Comparison of ENCODE assay signal across 22 mouse cellular contexts in the genomic region with DNA sequence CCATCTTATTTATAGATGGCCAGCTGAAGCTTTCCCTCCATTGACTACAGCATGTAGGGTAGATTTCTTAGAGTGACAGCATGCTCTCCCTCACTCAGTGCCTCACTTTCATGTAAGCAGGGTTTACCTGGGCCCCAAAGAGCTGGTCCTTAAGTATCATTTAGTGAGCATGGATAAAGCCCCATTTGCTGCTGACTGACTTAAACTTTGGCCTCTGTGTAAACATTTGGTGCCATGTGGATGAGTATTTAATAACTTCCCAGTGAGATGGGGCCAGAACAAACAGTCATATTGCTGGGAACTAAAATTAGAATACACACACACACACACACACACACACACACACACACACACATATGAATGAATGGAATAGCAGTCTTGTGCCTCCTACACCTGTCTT.
A peak's percentile ranks its signal among the peaks of the same experiment; 100 is the strongest.
DNase-seq lines count a peak whose midpoint lies in the region; ATAC-seq and TF ChIP-seq lines count a peak whose summit lies in the region.
"Had no signal": no experiment of that assay in that cellular context is flagged by ENCODE, and none has a peak within 500 bp of the region (broad histone marks: within the 10 kb centered on the region; RNA-seq: fewer than 3 reads in every experiment).

No protein-coding gene starts in this region.

- H3K4me2 ChIP-seq in intestine, embryonic 15.5 days (replicated peaks) = no peak overlapping the region
- H3K4me2 ChIP-seq in intestine, embryonic 16.5 days (ENCODE audit: low read depth, low read length) = no peak overlapping the region
- H3K4me2 ChIP-seq in intestine, postnatal 0 days (replicated peaks; ENCODE audit: low read depth) = no peak overlapping the region

- H3K4me1 ChIP-seq in intestine, embryonic 15.5 days (replicated peaks) = no peaks in the 10 kb centered on the region
- no peaks in the 10 kb centered on the region for H3K4me1 ChIP-seq in intestine, embryonic 16.5 days (ENCODE audit: control insufficient read depth, insufficient read depth, low read length)
- no peaks in the 10 kb centered on the region for H3K4me1 ChIP-seq in intestine, postnatal 0 days (replicated peaks; ENCODE audit: control insufficient read depth, insufficient read depth, low read length)
- no peaks in the 10 kb centered on the region for H3K4me1 ChIP-seq in hindbrain, embryonic 10.5 days (replicated peaks)

- no peak overlapping the region for H3K4me3 ChIP-seq in intestine, embryonic 15.5 days (replicated peaks)
- H3K4me3 ChIP-seq in intestine, embryonic 16.5 days (ENCODE audit: low read length) = no peak overlapping the region
- no peak overlapping the region for H3K4me3 ChIP-seq in intestine, postnatal 0 days (ENCODE audit: low read depth, low read length)
- no peak overlapping the region for H3K4me3 ChIP-seq in hindbrain, embryonic 10.5 days

- no peak overlapping the region for H3K27ac ChIP-seq in intestine, embryonic 15.5 days
- H3K27ac ChIP-seq in intestine, embryonic 16.5 days (ENCODE audit: low read length) = no peak overlapping the region
- no peak overlapping the region for H3K27ac ChIP-seq in intestine, postnatal 0 days (ENCODE audit: low read depth, low read length)
- H3K27ac ChIP-seq in hindbrain, embryonic 10.5 days = no peak overlapping the region

- no peaks in the 10 kb centered on the region for H3K36me3 ChIP-seq in intestine, embryonic 15.5 days
- H3K36me3 ChIP-seq in intestine, embryonic 16.5 days (ENCODE audit: control insufficient read depth, insufficient read depth, low read length) = no peaks in the 10 kb centered on the region
- no peaks in the 10 kb centered on the region for H3K36me3 ChIP-seq in intestine, postnatal 0 days (ENCODE audit: control insufficient read depth, insufficient read depth)
- no peaks in the 10 kb centered on the region for H3K36me3 ChIP-seq in hindbrain, embryonic 10.5 days
- H3K36me3 ChIP-seq: G1E had no signal

- peak; percentile 3 for DNase-seq in large intestine, adult 2 months (ENCODE audit: low read depth, low spot score)
- no peak for DNase-seq in hindbrain, embryonic 10.5 days (ENCODE audit: low spot score)
- no peak for DNase-seq in cerebellum, postnatal 14 days
- DNase-seq in layer of hippocampus, postnatal 25 days (ENCODE audit: extremely low spot score in 1 of 2, low spot score in 1 of 2) = no peak
- DNase-seq: adrenal gland, adult 2 months; adrenal gland, adult 8-10 months; adrenal gland, postnatal 10 days; adrenal gland, postnatal 14 days; adrenal gland, postnatal 25 days; adrenal gland, postnatal 36 days; B cell, adult 2 months; cerebellum, adult 11 months; cerebellum, adult 11-12 months; cerebellum, adult 18-20 months had no signal

- H3K9me3 ChIP-seq in intestine, embryonic 15.5 days = no peaks in the 10 kb centered on the region
- no peaks in the 10 kb centered on the region for H3K9me3 ChIP-seq in intestine, embryonic 16.5 days (ENCODE audit: control insufficient read depth, low read length)
- H3K9me3 ChIP-seq in intestine, postnatal 0 days (ENCODE audit: control insufficient read depth) = no peaks in the 10 kb centered on the region
- H3K9me3 ChIP-seq in hindbrain, embryonic 10.5 days = no peaks in the 10 kb centered on the region
- H3K9me3 ChIP-seq: G1E had no signal

- H3K27me3 ChIP-seq in intestine, embryonic 15.5 days (replicated peaks) = no peaks in the 10 kb centered on the region
- no peaks in the 10 kb centered on the region for H3K27me3 ChIP-seq in intestine, embryonic 16.5 days (replicated peaks; ENCODE audit: control insufficient read depth, insufficient read depth, low read length)
- H3K27me3 ChIP-seq in intestine, postnatal 0 days (replicated peaks; ENCODE audit: control insufficient read depth, insufficient read depth, low read length) = no peaks in the 10 kb centered on the region
- no peaks in the 10 kb centered on the region for H3K27me3 ChIP-seq in hindbrain, embryonic 10.5 days (ENCODE audit: insufficient read depth, poor library complexity, severe bottlenecking)
- H3K27me3 ChIP-seq: CH12.LX had no signal

- no peak overlapping the region for H3K9ac ChIP-seq in intestine, embryonic 15.5 days
- H3K9ac ChIP-seq in intestine, embryonic 16.5 days (ENCODE audit: low read depth, low read length) = no peak overlapping the region
- no peak overlapping the region for H3K9ac ChIP-seq in intestine, postnatal 0 days (ENCODE audit: low read depth, low read length)

- no peak for TF ChIP-seq CTCF in intestine, postnatal 0 days (IDR thresholded peaks at IDR 0.05; ENCODE audit: low read depth)

- ATAC-seq in intestine, embryonic 15.5 days = peak; percentile 81
- ATAC-seq in intestine, embryonic 16.5 days = peak; percentile 88
- peak; percentile 19; the same call in 1 of the 2 replicates for ATAC-seq in intestine, postnatal 0 days
- ATAC-seq in activated CD4-positive, CD25-positive, alpha-beta regulatory T cell, adult 4 months = no peak
- ATAC-seq: CD4-positive, CD25-positive, alpha-beta regulatory T cell, adult 4 months; Patski had no signal
